Mouse (Mus musculus): ENCODE data around the gene Dnaaf5. TPM values are rescaled to one million over a fixed set of nuclear protein-coding genes. Genes with fewer than 3 reads are reported as not detected.

Dnaaf5 gene
- total RNA-seq, 1 experiment from 2014 or later: 5.8 TPM

DNA sequence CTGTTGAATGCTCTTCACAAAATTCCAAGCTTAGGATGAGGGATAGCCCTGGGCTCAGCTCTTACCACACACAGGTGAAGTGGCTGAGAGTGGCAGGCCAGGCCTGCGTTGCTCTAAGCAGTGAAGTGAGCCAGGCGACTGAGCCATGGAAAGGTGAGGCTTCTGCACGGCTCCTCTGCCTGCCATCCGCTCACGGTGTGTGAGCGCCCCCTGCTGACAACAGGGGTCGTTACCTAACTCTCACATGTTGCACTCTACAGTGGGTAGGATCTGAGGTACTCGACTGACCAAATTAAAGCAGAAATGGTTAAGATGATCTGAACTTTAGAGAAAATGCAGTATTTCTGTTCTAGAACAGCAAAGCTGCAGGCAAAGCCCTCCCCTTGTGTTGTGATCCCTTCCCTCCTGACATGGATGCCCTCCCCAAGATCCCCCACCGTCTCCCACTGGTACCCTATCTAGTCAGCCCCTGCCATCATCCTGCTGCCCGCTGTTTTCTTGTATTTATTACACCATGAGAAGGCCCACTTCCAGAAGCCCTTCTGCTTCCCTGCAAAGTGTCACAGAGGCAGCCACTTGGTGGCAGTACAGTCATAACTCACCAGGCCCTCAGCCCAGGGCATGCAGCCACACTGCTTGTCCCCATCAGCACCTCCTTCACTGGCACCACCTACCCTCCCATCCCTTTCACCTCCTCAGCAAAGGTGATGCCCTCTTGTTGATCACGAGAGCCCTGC, 29.0 kb downstream of the Dnaaf5 start:
- peak; percentile 90 for ATAC-seq (replicated peaks; ENCODE audit: insufficient number of reproducible peaks, low FRiP score, low TSS enrichment, poor library complexity, severe bottlenecking)

DNA sequence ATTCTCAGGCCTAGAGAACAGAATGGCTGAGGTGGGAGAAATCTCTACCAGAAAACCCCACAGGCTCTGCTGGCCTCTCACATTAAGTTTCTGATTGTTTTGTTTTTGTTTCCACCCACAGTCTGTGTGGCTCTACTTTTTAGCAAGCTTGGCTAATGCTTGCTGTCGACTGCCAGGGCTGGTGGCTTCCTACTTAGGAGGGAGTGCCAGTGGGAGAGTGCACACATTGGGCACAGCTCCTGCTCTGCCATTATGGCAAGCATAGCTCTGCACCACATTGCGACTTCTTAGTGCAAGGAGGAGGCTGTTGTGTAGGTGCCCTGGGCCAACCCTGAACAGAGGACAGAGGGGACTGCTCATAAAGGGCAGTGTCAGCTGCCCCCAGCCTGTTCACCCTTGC, 33.1 kb downstream of the Dnaaf5 start:
- no peak for ATAC-seq (replicated peaks; ENCODE audit: insufficient number of reproducible peaks, low FRiP score, low TSS enrichment, poor library complexity, severe bottlenecking)

DNA sequence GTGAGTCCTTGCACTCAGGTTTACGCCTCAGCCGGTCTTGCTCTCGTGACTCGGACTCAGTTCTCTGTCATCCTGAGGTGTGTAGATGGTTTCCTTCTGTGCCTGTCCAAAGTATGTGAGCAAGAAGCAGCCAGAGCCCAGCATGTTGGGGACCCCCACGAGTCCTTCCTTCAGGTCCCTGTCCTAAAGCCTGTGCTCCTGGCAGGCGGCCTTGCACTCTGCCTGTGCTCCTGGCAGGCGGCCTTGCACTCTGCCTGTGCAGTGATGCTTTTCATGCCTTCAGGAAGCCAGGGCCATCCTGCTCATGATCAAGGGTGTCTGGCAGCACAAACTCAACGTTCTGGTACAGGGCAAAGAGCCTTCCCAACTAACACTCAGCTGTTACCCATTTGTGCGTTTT, 33.6 kb downstream of the Dnaaf5 start:
- ATAC-seq (replicated peaks; ENCODE audit: insufficient number of reproducible peaks, low FRiP score, low TSS enrichment, poor library complexity, severe bottlenecking): no peak

DNA sequence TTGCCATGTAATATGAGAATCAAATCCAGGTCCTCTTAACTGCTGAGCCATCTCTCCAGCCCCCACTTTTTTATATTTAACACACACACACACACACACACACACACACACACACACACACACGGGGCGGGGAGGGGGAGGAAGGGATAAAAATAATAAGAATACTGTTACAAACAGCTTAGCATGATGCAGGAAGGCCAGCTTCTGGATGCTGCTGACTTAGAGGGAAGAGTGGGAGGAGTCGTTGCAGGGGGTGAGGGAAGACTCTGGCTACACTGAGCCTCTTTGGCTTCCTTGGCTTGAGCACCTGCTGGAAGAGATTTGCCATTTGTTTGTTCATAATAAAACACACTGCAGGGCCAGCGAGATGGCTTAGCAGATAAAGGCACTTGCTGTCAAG, 34.9 kb downstream of the Dnaaf5 start:
- ATAC-seq (replicated peaks; ENCODE audit: insufficient number of reproducible peaks, low FRiP score, low TSS enrichment, poor library complexity, severe bottlenecking): no peak

DNA sequence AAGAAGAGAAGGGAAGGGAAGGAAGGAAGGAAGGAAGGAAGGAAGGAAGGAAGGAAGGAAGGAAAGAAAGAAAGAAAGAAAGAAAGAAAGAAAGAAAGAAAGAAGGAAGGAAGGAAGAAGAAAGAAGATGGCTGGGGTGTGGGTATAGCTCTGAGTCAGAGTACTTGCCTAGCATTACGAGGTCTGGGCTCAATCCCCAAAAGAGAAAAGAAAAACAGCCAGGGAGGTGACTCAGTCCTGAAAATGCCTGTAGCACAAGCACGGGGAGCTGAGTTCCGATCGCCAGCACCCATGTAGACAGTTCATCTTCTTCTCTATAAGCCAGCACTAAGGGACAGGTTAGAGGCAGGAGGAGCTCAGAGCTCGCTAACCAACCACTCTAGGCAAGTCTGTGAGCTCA, 39.7 kb downstream of the Dnaaf5 start:
- ATAC-seq (replicated peaks; ENCODE audit: insufficient number of reproducible peaks, low FRiP score, low TSS enrichment, poor library complexity, severe bottlenecking): no peak

DNA sequence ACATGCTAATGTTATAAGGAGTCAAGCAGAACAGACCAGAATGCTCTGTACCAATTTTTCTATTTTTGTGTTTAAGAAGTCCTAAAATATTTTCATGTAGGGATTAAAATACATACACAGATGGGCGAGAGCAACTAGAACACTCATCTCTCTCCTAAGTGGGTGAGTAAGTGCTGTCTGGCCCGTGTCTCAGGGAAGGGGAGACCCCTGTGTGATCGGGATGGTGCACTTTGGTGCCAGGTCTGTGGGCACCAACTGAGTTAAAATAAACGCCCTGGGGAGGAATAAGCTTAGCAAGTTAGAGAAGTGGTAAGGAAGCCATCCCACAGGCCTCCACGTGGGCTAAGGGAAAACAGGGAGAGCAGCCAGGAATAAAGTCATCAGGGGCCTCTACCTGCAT, 40.9 kb downstream of the Dnaaf5 start:
- no peak for ATAC-seq (replicated peaks; ENCODE audit: insufficient number of reproducible peaks, low FRiP score, low TSS enrichment, poor library complexity, severe bottlenecking)

DNA sequence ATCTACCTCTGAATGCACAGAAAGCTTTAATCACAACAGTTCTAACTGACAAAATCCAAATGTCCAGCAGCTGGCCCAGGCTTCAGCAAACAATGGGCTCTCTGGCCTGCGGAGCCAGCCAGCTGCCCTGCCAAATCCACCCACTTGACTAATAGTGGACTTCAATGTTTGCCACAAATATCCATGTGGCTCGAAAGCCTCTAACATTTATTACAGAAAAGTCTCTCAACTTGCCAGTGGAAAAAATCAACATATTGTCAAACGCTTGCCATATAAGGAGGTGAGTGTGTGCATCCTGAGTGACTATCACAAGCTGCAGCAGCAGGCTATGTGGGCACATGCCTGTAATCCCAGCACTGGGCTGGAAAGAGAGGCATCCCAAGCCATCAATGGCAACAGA, 48.8 kb downstream of the Dnaaf5 start:
- ATAC-seq (replicated peaks; ENCODE audit: insufficient number of reproducible peaks, low FRiP score, low TSS enrichment, poor library complexity, severe bottlenecking): no peak

DNA sequence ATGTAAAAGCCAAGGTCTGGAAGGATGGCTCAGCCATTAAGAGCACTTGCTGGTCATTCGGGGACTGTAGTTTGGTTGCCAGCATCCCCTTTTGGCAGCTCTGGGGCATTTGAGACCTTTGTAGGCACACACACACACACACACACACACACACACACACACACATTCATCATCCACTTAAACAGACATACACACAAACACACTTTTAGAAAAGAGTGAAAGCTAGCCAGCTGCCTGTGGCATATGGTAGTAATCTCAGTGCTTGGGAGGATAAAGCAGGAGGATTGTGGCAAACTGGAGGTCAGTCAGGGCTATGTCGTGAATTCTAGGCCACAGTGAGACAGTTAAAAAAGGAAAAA, 49.6 kb downstream of the Dnaaf5 start:
- no peak for ATAC-seq (replicated peaks; ENCODE audit: insufficient number of reproducible peaks, low FRiP score, low TSS enrichment, poor library complexity, severe bottlenecking)

DNA sequence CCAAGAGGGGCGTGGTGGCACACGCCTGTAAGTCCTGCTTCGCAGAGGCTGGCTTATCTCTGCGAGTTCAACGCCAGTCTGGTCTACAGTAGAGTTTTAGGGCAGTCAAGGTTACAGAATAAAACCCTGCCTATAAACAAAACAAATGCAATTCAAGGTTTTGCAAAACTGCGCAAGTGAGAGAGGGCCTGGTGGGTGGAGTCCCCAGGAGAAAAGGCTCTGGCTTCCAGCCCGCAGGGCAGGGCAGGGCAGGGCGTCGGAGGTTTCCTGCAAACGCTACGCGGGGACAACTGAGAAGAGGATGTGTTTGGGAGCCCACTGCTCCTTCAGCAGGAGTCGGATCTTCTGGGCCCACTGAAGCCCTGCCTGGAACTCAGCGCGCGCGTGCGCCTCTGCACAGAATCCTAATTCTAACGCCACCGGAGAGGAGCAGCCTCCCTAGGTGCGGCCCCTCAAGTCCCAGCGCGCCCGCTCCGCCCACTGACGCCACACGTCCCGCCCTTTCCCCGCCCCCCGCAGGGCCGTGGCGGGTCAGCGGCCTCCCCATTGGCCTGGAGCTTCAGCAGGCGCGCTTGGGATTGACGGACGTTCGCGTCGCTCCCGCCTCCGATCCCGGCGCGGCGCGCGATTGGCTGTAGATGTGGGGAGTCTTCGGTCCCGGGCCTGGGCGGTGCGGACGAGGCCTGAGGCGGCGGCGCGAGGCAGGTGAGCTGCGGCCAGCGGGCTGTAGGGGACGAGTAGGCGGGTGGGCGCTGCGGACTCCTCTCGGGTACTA, 50.2 kb downstream of the Dnaaf5 start, which contains the start of gene Sun1:
Sun1 (plus strand) TSS at position 643 of the 775 bp plus-strand sequence.
- peak; percentile 83 for ATAC-seq (replicated peaks; ENCODE audit: insufficient number of reproducible peaks, low FRiP score, low TSS enrichment, poor library complexity, severe bottlenecking)

DNA sequence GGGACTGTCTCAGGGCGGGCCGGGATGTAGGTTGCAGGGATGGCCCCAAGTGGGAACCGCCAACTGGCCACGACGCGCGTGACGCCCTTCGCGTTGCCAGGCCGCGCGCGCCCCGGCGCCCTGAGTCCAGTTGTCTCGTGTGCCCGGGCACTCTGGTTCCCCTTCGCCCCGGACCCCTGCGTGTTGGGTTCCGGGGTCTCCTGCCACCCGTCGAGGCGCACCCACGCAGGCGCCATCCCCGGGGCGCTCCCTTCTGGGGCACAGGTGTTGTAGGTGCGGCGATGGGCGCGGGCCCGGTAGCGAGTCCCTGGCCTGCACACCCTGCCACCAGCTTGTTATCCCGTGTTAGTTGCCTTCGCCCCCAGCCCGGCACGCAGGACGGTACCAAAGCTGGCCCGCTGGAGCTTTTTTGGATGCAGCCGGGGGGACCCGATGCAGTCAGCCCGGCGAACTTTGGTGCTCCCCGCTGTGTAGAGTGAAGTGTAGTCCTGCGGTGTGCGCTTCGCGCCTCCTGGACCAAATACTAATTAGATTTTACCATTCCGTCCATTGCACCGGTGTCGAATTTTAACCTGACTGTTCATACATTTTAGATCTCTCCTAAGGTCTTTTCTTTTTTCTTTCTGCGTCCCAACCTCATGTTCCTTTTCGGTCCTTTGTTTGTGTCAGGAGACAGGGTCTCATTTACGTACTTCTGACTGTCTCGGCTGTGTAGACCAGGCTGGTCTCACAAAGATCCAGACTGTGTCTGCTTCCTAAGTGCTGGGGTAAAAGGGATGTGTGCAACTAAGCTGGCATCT, 50.9 kb downstream of the Dnaaf5 start:
- ATAC-seq (replicated peaks; ENCODE audit: insufficient number of reproducible peaks, low FRiP score, low TSS enrichment, poor library complexity, severe bottlenecking): no peak

DNA sequence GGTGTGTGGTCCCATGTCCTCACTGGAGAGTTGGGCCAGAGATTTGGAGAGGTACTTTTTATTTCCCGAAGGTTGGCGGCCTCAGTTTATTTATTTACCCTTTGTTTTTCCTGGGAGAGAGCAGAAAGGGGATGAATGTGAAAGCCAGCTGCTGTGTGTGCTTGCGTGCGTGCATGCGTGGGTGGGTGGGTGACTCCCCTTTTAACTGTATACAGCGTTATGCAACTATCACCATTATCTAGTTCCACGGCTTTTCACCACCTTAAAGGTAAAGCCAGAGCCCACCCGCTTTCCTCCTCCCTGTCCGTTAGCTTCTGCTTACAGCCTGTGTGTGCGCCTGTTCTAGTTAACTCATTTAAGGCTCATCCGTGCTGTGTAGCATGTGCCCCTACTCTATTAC, 52.1 kb downstream of the Dnaaf5 start:
- no peak for ATAC-seq (replicated peaks; ENCODE audit: insufficient number of reproducible peaks, low FRiP score, low TSS enrichment, poor library complexity, severe bottlenecking)

DNA sequence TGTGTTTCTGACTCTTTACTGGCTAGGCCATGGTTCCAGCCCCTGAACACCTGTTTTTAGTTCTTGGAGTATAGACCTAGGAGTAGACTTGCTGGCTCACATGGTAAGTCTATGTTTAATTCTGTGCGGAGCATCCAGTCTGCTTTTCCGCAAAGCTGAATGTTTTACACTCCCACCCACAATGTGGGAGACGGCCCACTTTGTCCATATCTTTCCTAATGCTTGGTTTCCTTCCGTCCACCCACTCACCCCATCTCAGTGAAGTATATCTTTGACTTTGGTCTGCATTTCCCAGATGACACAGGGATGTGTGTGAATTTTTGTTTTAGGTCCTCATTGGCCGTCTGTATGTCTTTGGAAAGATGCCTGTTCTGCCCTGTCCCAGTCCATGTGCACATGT, 53.3 kb downstream of the Dnaaf5 start:
- ATAC-seq (replicated peaks; ENCODE audit: insufficient number of reproducible peaks, low FRiP score, low TSS enrichment, poor library complexity, severe bottlenecking): no peak

DNA sequence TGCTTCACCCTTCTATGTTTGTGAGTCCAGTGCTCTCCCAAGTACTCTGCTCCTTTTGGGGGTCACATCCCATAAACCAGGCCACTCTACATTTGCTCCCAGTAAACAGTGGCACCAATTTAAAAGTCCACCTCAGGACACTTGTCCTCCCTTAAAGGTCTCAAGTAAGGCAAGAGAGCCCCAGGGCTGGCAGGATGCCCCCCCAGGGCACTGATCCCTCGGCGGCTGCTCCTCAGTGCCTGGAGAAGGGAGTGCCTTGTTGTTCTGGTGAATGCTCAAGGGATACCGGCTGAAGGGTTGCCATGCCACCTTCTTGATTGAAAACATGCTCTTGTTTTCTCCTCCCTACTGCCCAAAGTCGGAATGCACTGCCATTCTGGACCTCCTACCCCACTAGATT, 56.1 kb downstream of the Dnaaf5 start:
- no peak for ATAC-seq (replicated peaks; ENCODE audit: insufficient number of reproducible peaks, low FRiP score, low TSS enrichment, poor library complexity, severe bottlenecking)

DNA sequence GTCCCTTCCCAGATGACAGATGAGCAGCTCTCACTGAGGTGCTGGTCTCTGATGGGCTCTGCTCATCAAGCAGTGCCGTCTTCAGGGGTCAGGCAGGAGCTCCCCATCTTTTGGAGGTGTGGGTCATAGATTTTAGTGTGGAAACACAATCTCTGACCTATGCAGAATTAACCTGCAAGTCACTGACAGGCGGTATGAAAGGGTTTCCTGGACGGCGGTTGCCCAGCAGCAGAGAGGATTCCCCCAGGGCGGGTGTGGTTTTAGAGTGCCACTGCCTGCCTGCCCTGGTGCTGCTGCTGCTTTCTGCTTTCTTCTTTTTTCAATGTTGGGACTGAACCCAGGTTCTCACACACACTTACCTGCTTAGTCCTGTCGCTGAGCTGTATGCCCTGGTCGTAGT, 56.5 kb downstream of the Dnaaf5 start:
- ATAC-seq (replicated peaks; ENCODE audit: insufficient number of reproducible peaks, low FRiP score, low TSS enrichment, poor library complexity, severe bottlenecking): no peak

DNA sequence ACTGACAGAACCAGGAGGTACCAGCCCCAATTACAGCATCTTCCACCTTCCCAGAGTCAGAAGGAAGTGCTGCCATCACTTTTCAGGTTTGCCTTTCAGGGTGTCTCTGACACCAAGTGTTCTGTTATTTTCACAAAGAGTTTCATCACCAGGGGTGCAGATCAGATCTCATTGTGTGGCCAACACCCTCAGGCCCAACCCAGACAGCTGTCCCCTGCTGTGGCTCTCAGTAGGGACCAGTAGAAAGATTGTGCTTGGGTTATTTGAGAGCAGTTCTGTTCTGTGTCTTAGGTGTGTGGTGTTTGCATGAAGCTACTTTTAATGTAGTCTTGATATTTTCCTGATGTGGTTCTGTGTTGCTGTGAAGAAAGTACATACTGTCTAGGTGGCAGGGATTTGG, 58.2 kb downstream of the Dnaaf5 start:
- ATAC-seq (replicated peaks; ENCODE audit: insufficient number of reproducible peaks, low FRiP score, low TSS enrichment, poor library complexity, severe bottlenecking): no peak

DNA sequence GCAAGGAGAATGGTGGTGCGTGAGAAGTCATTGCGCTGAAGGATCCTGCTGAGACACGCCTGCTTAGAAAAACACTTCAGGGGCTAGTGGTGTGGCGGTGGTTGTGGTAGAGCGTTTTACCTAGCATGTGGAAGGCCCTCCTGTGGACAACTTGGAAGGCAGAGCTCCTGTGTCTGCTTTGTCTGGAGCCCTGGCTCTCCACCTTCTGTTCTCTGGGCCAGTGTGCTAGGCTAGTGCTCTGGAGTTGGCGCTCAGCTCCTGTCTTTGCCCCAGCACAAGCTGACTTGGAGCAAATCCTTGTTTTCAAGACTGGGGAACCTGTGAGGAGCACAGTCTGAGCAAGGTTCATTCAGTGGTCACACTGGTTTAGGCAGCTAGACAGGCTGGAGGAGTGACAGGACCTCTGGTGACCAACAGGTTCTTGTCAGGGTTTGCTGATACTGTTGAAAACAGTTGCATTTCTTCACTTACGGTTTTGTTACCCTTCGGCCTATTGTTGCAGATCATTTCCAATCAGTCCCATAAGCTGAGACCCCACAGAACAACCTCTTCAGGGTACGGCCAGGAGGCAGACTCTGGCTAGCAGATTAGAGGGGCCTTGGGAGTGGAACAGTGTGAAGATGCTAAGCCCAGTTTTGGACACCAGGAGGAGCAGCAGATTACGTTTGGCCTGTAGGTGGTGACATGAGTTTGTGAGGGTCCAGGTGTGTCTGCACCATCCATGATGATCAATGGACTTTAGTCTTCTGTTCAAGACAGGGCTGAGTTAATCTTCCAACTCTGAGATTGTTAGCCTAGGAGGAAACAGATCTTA, 59.1 kb downstream of the Dnaaf5 start:
- ATAC-seq (replicated peaks; ENCODE audit: insufficient number of reproducible peaks, low FRiP score, low TSS enrichment, poor library complexity, severe bottlenecking): no peak

DNA sequence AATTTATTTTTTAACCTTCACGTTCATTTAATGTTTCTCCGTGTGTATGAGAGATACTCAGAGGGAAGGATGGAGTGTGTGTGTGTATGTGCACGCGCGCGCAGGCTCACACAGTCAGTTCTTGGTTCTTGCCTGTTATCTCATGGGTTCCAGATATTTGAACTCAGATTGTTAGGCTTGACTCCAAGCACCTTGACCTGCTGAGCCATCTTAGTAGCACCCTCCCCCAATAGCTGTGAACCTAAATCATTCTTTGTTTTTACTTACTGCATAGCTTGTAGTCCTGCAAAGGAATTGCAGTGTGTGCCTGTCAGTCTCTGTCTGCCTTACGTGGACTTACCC, 59.6 kb downstream of the Dnaaf5 start:
- no peak for ATAC-seq (replicated peaks; ENCODE audit: insufficient number of reproducible peaks, low FRiP score, low TSS enrichment, poor library complexity, severe bottlenecking)

DNA sequence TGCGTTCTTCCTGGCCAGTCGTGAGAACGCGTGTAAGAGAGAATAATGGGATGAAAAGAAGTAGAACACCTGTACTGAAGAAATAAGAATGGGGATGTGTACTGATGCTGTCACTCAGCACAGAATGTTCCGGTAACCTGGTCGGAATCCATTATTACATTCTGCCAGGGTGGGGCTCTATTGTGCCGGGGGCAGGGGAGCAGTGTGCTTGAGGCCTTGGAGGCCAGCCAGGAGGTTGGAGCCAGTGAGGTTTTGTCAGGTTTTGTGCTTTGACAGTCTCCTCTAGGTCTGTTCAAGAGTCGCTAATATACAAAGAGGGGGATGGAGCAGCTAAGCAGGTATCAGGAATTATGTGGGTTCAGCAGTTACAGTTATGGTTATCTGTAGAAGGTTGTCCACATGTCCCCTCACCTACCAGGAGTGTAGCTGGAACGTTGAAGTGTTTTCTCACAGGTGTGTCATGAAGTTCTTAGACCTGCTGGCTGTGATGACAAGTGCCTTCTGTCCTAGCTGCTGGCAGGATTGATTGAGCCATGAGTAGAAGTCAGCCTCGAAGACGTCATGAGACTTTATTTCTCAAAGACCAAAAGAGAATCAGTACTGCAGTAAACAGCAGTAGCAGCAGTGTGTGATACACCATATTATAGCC, 61.8 kb downstream of the Dnaaf5 start:
- no peak for ATAC-seq (replicated peaks; ENCODE audit: insufficient number of reproducible peaks, low FRiP score, low TSS enrichment, poor library complexity, severe bottlenecking)

Measured in monocyte, adult 5-6 weeks (primary cell).